Mouse (Mus musculus): ENCODE measurements at regions not wholly inside any gene's neighbourhood (a gene's known extent, or its start where the extent isn't known, plus 50 kb on each side); places are given as distances from the start of the nearest gene placed in this dataset.

GRCm38 (mm10) chr12:70763542-70763941, 61.8 kb upstream of the Frmd6 start:
- no peak for DNase-seq (ENCODE audit: low spot score in 2 of 2)

GRCm38 (mm10) chr12:70766319-70766718, 59.0 kb upstream of the Frmd6 start:
- DNase-seq (ENCODE audit: low spot score in 2 of 2) = no peak

GRCm38 (mm10) chr12:70767959-70768358, 57.4 kb upstream of the Frmd6 start:
- DNase-seq (ENCODE audit: low spot score in 2 of 2) = no peak

- no peak for DNase-seq (ENCODE audit: low spot score in 2 of 2)
Observed at GRCm38 (mm10) chr12:70768745-70769144, 56.6 kb upstream of the Frmd6 start.

GRCm38 (mm10) chr12:70769538-70770176, 55.7 kb upstream of the Frmd6 start:
- no peak for DNase-seq (ENCODE audit: low spot score in 2 of 2)

- DNase-seq (ENCODE audit: low spot score in 2 of 2) = no peak
Observed at GRCm38 (mm10) chr12:70774006-70774405, 51.3 kb upstream of the Frmd6 start.

- DNase-seq (ENCODE audit: low spot score in 2 of 2) = no peak
Observed at GRCm38 (mm10) chr12:70774816-70775591, 50.3 kb upstream of the Frmd6 start.

Measured in frontal cortex, postnatal 14 days (tissue).